12 mouse cellular contexts compared by ENCODE assay signal in the genomic region with DNA sequence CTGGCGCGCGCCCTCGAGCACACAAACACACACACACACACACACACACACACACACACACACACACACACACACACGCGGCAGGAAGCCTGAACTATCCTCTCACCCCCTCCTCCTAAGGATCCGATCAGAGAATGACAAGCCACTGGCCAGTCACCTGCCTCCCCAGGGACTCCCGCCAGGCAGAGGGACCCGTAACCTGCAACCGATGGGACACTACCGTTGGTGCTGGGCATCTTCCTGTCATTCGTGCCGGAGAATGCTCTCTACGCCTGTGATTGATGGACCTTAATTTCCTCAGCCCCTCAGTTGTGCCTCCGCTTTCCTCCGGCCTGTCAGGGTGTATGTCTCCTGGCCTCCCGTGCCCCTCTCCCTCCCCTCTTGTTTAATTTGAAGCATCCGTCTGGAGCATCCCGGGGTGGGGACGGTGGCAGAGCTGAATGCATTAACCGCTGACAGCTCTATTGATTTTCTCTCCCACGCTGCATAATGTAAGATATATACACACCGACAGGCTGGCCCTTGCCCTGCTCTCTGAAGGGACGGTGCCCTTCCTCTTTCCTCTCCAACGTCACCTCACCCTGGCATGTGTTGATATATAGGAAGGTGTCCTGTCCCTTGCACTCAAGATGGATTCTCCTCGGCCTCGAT. TPM values are rescaled to one million over a fixed set of nuclear protein-coding genes. Genes with fewer than 3 reads are reported as not detected.
DNase-seq lines count a peak whose midpoint lies in the region; ATAC-seq and TF ChIP-seq lines count a peak whose summit lies in the region.
"Had no signal": no experiment of that assay in that cellular context is flagged by ENCODE, and none has a peak within 500 bp of the region (broad histone marks: within the 10 kb centered on the region; RNA-seq: fewer than 3 reads in every experiment).

No protein-coding gene starts in this region.

- 0 out of 2 replicates have a peak overlapping the region, but pooled peaks have one; percentile 0 for H3K4me2 ChIP-seq in hindbrain, embryonic 16.5 days (ENCODE audit: low read length)
- no peak overlapping the region for H3K4me2 ChIP-seq in midbrain, postnatal 0 days (ENCODE audit: low read depth, low read length, poor library complexity, severe bottlenecking)
- no peak overlapping the region for H3K4me2 ChIP-seq in kidney, embryonic 15.5 days
- H3K4me2 ChIP-seq: embryonic facial prominence, embryonic 13.5 days; limb, embryonic 12.5 days had no signal

- DNase-seq in layer of hippocampus, adult 2 months (ENCODE audit: low spot score in 2 of 2): no peak
- DNase-seq in layer of hippocampus, postnatal 10 days (ENCODE audit: low spot score in 2 of 2): no peak
- no peak for DNase-seq in midbrain, postnatal 0 days (ENCODE audit: low spot score)
- no peak for DNase-seq in cerebellum, adult 9-11 months
- no peak for DNase-seq in embryo, embryonic 10.5 days (ENCODE audit: low spot score)
- DNase-seq: heart, adult 11 months had no signal

- no peaks in the 10 kb centered on the region for H3K27me3 ChIP-seq in hindbrain, embryonic 16.5 days (replicated peaks; ENCODE audit: control insufficient read depth, insufficient read depth, low read length)
- 0 out of 2 replicates have a peak, but pooled peaks cover 4% of the 10 kb centered on the region for H3K27me3 ChIP-seq in midbrain, postnatal 0 days (ENCODE audit: insufficient read depth, low read length)
- H3K27me3 ChIP-seq in kidney, embryonic 15.5 days: peaks cover 22% of the 10 kb centered on the region; the same call in 1 of the 2 replicates

- ATAC-seq in hindbrain, embryonic 16.5 days: peak; percentile 70
- ATAC-seq in midbrain, postnatal 0 days (ENCODE audit: low FRiP score): no peak
- no peak for ATAC-seq in kidney, embryonic 15.5 days (replicated peaks; ENCODE audit: low FRiP score)

- no peak overlapping the region for H3K9ac ChIP-seq in hindbrain, embryonic 16.5 days (ENCODE audit: low read depth, low read length)
- H3K9ac ChIP-seq in midbrain, postnatal 0 days (replicated peaks; ENCODE audit: low read length, poor library complexity, severe bottlenecking): 0 out of 2 replicates have a peak overlapping the region, but pooled peaks have one; percentile 24
- H3K9ac ChIP-seq in kidney, embryonic 15.5 days: no peak overlapping the region
- H3K9ac ChIP-seq: embryonic facial prominence, embryonic 13.5 days; limb, embryonic 12.5 days; liver, embryonic 14.5 days had no signal

- no peak for TF ChIP-seq CTCF in layer of hippocampus, adult 2 months (conservative IDR thresholded peaks at IDR 0.05)
- TF ChIP-seq CTCF in midbrain, postnatal 0 days (IDR thresholded peaks at IDR 0.05): no peak

- peaks cover 10% of the 10 kb centered on the region; the same call in 1 of the 2 replicates for H3K4me1 ChIP-seq in hindbrain, embryonic 16.5 days (ENCODE audit: control insufficient read depth, insufficient read depth, low read depth, low read length)
- H3K4me1 ChIP-seq in midbrain, postnatal 0 days (ENCODE audit: insufficient read depth, low read length): peaks cover 4% of the 10 kb centered on the region; the same call in 1 of the 2 replicates
- H3K4me1 ChIP-seq in kidney, embryonic 15.5 days: 0 out of 2 replicates have a peak, but pooled peaks cover 2% of the 10 kb centered on the region
- H3K4me1 ChIP-seq: embryonic facial prominence, embryonic 13.5 days; limb, embryonic 12.5 days had no signal

- H3K4me3 ChIP-seq in layer of hippocampus, adult 2 months: no peak overlapping the region
- H3K4me3 ChIP-seq in hindbrain, embryonic 16.5 days (ENCODE audit: low read length): no peak overlapping the region
- no peak overlapping the region for H3K4me3 ChIP-seq in midbrain, postnatal 0 days (ENCODE audit: low read depth, low read length)
- H3K4me3 ChIP-seq in kidney, embryonic 15.5 days (replicated peaks): no peak overlapping the region
- H3K4me3 ChIP-seq: embryonic facial prominence, embryonic 13.5 days; gastrocnemius, adult 2 months; limb, embryonic 12.5 days had no signal

- 0 out of 2 replicates have a peak overlapping the region, but pooled peaks have one; percentile 11 for H3K27ac ChIP-seq in layer of hippocampus, adult 2 months
- no peak overlapping the region for H3K27ac ChIP-seq in hindbrain, embryonic 16.5 days (ENCODE audit: low read depth, low read length)
- H3K27ac ChIP-seq in midbrain, postnatal 0 days (ENCODE audit: low read depth, low read length): no peak overlapping the region
- H3K27ac ChIP-seq in kidney, embryonic 15.5 days: no peak overlapping the region
- H3K27ac ChIP-seq: embryonic facial prominence, embryonic 13.5 days; limb, embryonic 12.5 days; liver, embryonic 14.5 days had no signal

- no peaks in the 10 kb centered on the region for H3K9me3 ChIP-seq in hindbrain, embryonic 16.5 days (ENCODE audit: control insufficient read depth, low read length)
- no peaks in the 10 kb centered on the region for H3K9me3 ChIP-seq in midbrain, postnatal 0 days (ENCODE audit: low read length)
- no peaks in the 10 kb centered on the region for H3K9me3 ChIP-seq in kidney, embryonic 15.5 days (replicated peaks)
- H3K9me3 ChIP-seq: embryonic facial prominence, embryonic 13.5 days; limb, embryonic 12.5 days had no signal

- 17% methylated on average over 22 of the region's 27 CpGs for WGBS in hindbrain, embryonic 16.5 days
- WGBS in midbrain, postnatal 0 days: 41% methylated on average over 25 of the region's 27 CpGs
- 34% methylated on average over 27 of the region's 27 CpGs for WGBS in kidney, embryonic 15.5 days

- H3K36me3 ChIP-seq in hindbrain, embryonic 16.5 days (ENCODE audit: control insufficient read depth, insufficient read depth, low read length): no peaks in the 10 kb centered on the region
- H3K36me3 ChIP-seq in midbrain, postnatal 0 days (ENCODE audit: insufficient read depth, low read length): no peaks in the 10 kb centered on the region
- H3K36me3 ChIP-seq in kidney, embryonic 15.5 days: no peaks in the 10 kb centered on the region
- H3K36me3 ChIP-seq: embryonic facial prominence, embryonic 13.5 days; limb, embryonic 12.5 days had no signal

RNA-seq across cellular contexts. Expression of gene Rpl38, which starts 11.2 kb away (rescaled TPM):
- 100 to 1,000 TPM; 905 to 943 TPM for total RNA-seq in layer of hippocampus, adult 2 months (2021)
- total RNA-seq in layer of hippocampus, postnatal 10 days (2021): 1,000 to 10,000 TPM; 1,016 to 1,166 TPM
- 578 and 579 TPM in 2 replicates for polyA plus RNA-seq in hindbrain, embryonic 16.5 days (2015; fragmentation: Nextera tagmentation; extraction: Ambion mirVana)
- 903 and 1,541 TPM in 2 replicates for total RNA-seq in midbrain, postnatal 0 days (2014; rRNA removed)
- polyA plus RNA-seq in midbrain, postnatal 0 days (2015; fragmentation: Nextera tagmentation; extraction: Ambion mirVana): 889 and 977 TPM in 2 replicates
- 1,080 and 1,196 TPM in 2 replicates for polyA plus RNA-seq in kidney, embryonic 15.5 days (2015; fragmentation: Nextera tagmentation; extraction: Ambion mirVana)

RNA-seq across cellular contexts. Expression of gene Ttyh2, which starts 18.1 kb away (rescaled TPM):
- 10 to 100 TPM; 24.4 to 27.8 TPM for total RNA-seq in layer of hippocampus, adult 2 months (2021)
- total RNA-seq in layer of hippocampus, postnatal 10 days (2021): 10 to 100 TPM; 27.3 to 28.7 TPM
- 31.6 and 40.7 TPM in 2 replicates for polyA plus RNA-seq in hindbrain, embryonic 16.5 days (2015; fragmentation: Nextera tagmentation; extraction: Ambion mirVana)
- total RNA-seq in midbrain, postnatal 0 days (2014; rRNA removed): 42.8 and 58.2 TPM in 2 replicates
- 27.1 and 29.4 TPM in 2 replicates for polyA plus RNA-seq in midbrain, postnatal 0 days (2015; fragmentation: Nextera tagmentation; extraction: Ambion mirVana)
- 15.2 and 15.8 TPM in 2 replicates for polyA plus RNA-seq in kidney, embryonic 15.5 days (2015; fragmentation: Nextera tagmentation; extraction: Ambion mirVana)
